In genomic region chr3:105800675-105801190, GRCm38 (mm10) we compare ENCODE assay signal across 8 mouse cellular contexts. TPM values are rescaled to one million over a fixed set of nuclear protein-coding genes. Genes with fewer than 3 reads are reported as not detected.
DNase-seq lines count a peak whose midpoint lies in the region; ATAC-seq and TF ChIP-seq lines count a peak whose summit lies in the region.

No protein-coding gene starts in this region.

- H3K4me1 ChIP-seq in bone marrow, adult 2 months (ENCODE audit: control insufficient read depth, insufficient read depth, low read length) = peaks cover 7% of the 10 kb centered on the region
- peaks cover 25% of the 10 kb centered on the region for H3K4me1 ChIP-seq in limb, embryonic 12.5 days (replicated peaks)
- peaks cover 22% of the 10 kb centered on the region for H3K4me1 ChIP-seq in midbrain, embryonic 12.5 days
- H3K4me1 ChIP-seq in stomach, postnatal 0 days (replicated peaks; ENCODE audit: control insufficient read depth, insufficient read depth) = peaks cover 2% of the 10 kb centered on the region; the same call in 1 of the 2 replicates

- WGBS in bone marrow, adult 2 months = 2% methylated on average over 40 of the region's 59 CpGs
- WGBS in limb, embryonic 12.5 days = 1% methylated on average over 42 of the region's 59 CpGs
- WGBS in midbrain, embryonic 12.5 days = under 1% methylated on average over 37 of the region's 59 CpGs
- WGBS in stomach, postnatal 0 days = 0% methylated on average over 32 of the region's 59 CpGs

- no peak for TF ChIP-seq CTCF in bone marrow, adult 2 months (IDR thresholded peaks at IDR 0.05; ENCODE audit: control insufficient read depth, insufficient read depth, low read length)
- peak; percentile 27 for TF ChIP-seq CTCF in stomach, postnatal 0 days (IDR thresholded peaks at IDR 0.05; ENCODE audit: low read depth)

- no peaks in the 10 kb centered on the region for H3K9me3 ChIP-seq in limb, embryonic 12.5 days
- H3K9me3 ChIP-seq in midbrain, embryonic 12.5 days = no peaks in the 10 kb centered on the region
- H3K9me3 ChIP-seq in stomach, postnatal 0 days (ENCODE audit: control insufficient read depth, low read length) = no peaks in the 10 kb centered on the region

- H3K27me3 ChIP-seq in limb, embryonic 12.5 days = no peaks in the 10 kb centered on the region
- H3K27me3 ChIP-seq in midbrain, embryonic 12.5 days = no peaks in the 10 kb centered on the region
- no peaks in the 10 kb centered on the region for H3K27me3 ChIP-seq in stomach, postnatal 0 days (ENCODE audit: control insufficient read depth, insufficient read depth, low read length)

- peak; percentile 67; the same call in 1 of the 2 replicates for ATAC-seq in limb, embryonic 12.5 days (ENCODE audit: insufficient number of reproducible peaks, insufficient read depth, low FRiP score, low TSS enrichment, low read depth)
- ATAC-seq in midbrain, embryonic 12.5 days (ENCODE audit: low FRiP score, low read depth) = no peak; the same call in 1 of the 2 replicates
- peak; percentile 77 for ATAC-seq in stomach, postnatal 0 days (ENCODE audit: low FRiP score, low TSS enrichment)

- H3K4me3 ChIP-seq in bone marrow, adult 2 months (replicated peaks; ENCODE audit: control insufficient read depth, low read depth, low read length) = peak overlapping the region; percentile 99
- H3K4me3 ChIP-seq in limb, embryonic 12.5 days (replicated peaks) = peak overlapping the region; percentile 87
- peak overlapping the region; percentile 86 for H3K4me3 ChIP-seq in midbrain, embryonic 12.5 days
- H3K4me3 ChIP-seq in stomach, postnatal 0 days (ENCODE audit: low read depth, low read length) = peak overlapping the region; percentile 78

- TF ChIP-seq POLR2A in bone marrow, adult 2 months (IDR thresholded peaks at IDR 0.05; ENCODE audit: borderline replicate concordance, control insufficient read depth, low read depth, low read length) = no peak

- no peak for TF ChIP-seq EP300 in stomach, postnatal 0 days (optimal IDR thresholded peaks at IDR 0.05)

- peak; percentile 28 for DNase-seq in ovary, postnatal 10 days (ENCODE audit: low spot score)
- DNase-seq in ovary, adult 18-20 months (ENCODE audit: low spot score) = no peak
- peak; percentile 28 for DNase-seq in forelimb bud, embryonic 11.5 days (ENCODE audit: low read depth, low spot score)
- DNase-seq in stomach, postnatal 0 days (ENCODE audit: low spot score) = no peak
- DNase-seq in adrenal gland, adult 2 months = no peak

- H3K9ac ChIP-seq in limb, embryonic 12.5 days (replicated peaks) = peak overlapping the region; percentile 92
- peak overlapping the region; percentile 89 for H3K9ac ChIP-seq in midbrain, embryonic 12.5 days (replicated peaks)
- peak overlapping the region; percentile 91 for H3K9ac ChIP-seq in stomach, postnatal 0 days (ENCODE audit: low read length)

- H3K36me3 ChIP-seq in limb, embryonic 12.5 days = no peaks in the 10 kb centered on the region
- H3K36me3 ChIP-seq in midbrain, embryonic 12.5 days = no peaks in the 10 kb centered on the region
- H3K36me3 ChIP-seq in stomach, postnatal 0 days (ENCODE audit: control insufficient read depth, insufficient read depth, low read length) = no peaks in the 10 kb centered on the region

- peak overlapping the region; percentile 94 for H3K27ac ChIP-seq in bone marrow, adult 2 months (ENCODE audit: control insufficient read depth, insufficient read depth, low read depth, low read length, poor library complexity)
- H3K27ac ChIP-seq in limb, embryonic 12.5 days = peak overlapping the region; percentile 82
- H3K27ac ChIP-seq in midbrain, embryonic 12.5 days (replicated peaks) = peak overlapping the region; percentile 87
- H3K27ac ChIP-seq in stomach, postnatal 0 days (replicated peaks) = peak overlapping the region; percentile 96

- peak overlapping the region; percentile 86 for H3K4me2 ChIP-seq in limb, embryonic 12.5 days
- H3K4me2 ChIP-seq in midbrain, embryonic 12.5 days (replicated peaks) = peak overlapping the region; percentile 89
- H3K4me2 ChIP-seq in stomach, postnatal 0 days (replicated peaks; ENCODE audit: low read depth) = peak overlapping the region; percentile 73

RNA-seq across cellular contexts. Expression of gene Rap1a, which starts 0.4 kb away (rescaled TPM):
- 91.9 and 112 TPM in 2 replicates for polyA plus RNA-seq in bone marrow, adult 2 months (2011; ENCODE audit: insufficient read depth, insufficient read length, low replicate concordance, missing spikeins)
- 76.8 and 81.8 TPM in 2 replicates for polyA plus RNA-seq in limb, embryonic 12.5 days (2016; fragmentation: Nextera tagmentation; extraction: Ambion mirVana)
- polyA plus RNA-seq in midbrain, embryonic 12.5 days (2016; fragmentation: Nextera tagmentation; extraction: Ambion mirVana) = 73.1 and 76.4 TPM in 2 replicates
- 119 and 120 TPM in 2 replicates for polyA plus RNA-seq in stomach, postnatal 0 days (2015; fragmentation: Nextera tagmentation; extraction: Ambion mirVana)
- total RNA-seq in adrenal gland, adult 2 months (2021) = 100 to 1,000 TPM; 143 to 188 TPM
- polyA plus RNA-seq in adrenal gland, adult 2 months (2012; rRNA removed) = 1.5 and 1.6 TPM in 2 replicates

Comparison
In these comparisons a context has a peak if more than half of its experiments do, and no peak if none do; other contexts are left out.
1. DNase-seq: peak in ovary, postnatal 10 days (single experiment) and forelimb bud, embryonic 11.5 days (single experiment); none in ovary, adult 18-20 months (single experiment), stomach, postnatal 0 days (single experiment) and adrenal gland, adult 2 months (single experiment).
2. RNA of gene Rap1a, which starts 0.4 kb away (polyA plus RNA-seq): 119 to 120 TPM in stomach, postnatal 0 days, 91.9 to 112 TPM in bone marrow, adult 2 months, 76.8 to 81.8 TPM in limb, embryonic 12.5 days and 73.1 to 76.4 TPM in midbrain, embryonic 12.5 days; 1.5 to 1.6 TPM in adrenal gland, adult 2 months; every median in the first group is over 10 times any median in the second.
3. Peak in every context shown above with its lines, with median percentiles within 50 percentile points of each other: H3K27ac ChIP-seq, H3K4me3 ChIP-seq, H3K4me2 ChIP-seq and H3K9ac ChIP-seq.